Mouse (Mus musculus): ENCODE measurements around the gene Gpx4.
A peak's percentile ranks its signal among the peaks of the same experiment; 100 is the strongest.

The Gpx4 gene

GRCm38 (mm10) chr10:80104181-80104580 is 57.2 kb downstream of the Gpx4 start:
- DNase-seq (ENCODE audit: low spot score in 2 of 2) = no peak

- DNase-seq (ENCODE audit: low spot score in 2 of 2) = no peak
Measured at GRCm38 (mm10) chr10:80105460-80105859, 58.5 kb downstream of the Gpx4 start, which contains the start of gene Sbno2. Gene Sbno2 (minus strand): TSS chr10:80105571.

- DNase-seq (ENCODE audit: low spot score in 2 of 2) = peak in 1 of 2 experiments; percentile 59
Measured at GRCm38 (mm10) chr10:80105926-80106325, 59.0 kb downstream of the Gpx4 start.

All from urinary bladder, adult 18-20 months (tissue).